Mouse (Mus musculus) urinary bladder, postnatal 25 days (tissue): ENCODE measurements around the gene Tuba8.

Experiments
- DNase-seq: peaks from one replicate; pipeline ENCODE4 v3.0.0; 2022; ENCODE audit warnings: low spot score

The Tuba8 gene

GRCm38 (mm10) chr6:121210149-121210925, at the start of gene Tuba8:
Gene Tuba8, plus strand, starts transcription at chr6:121210696.
- DNase-seq, result peak; percentile 60

- DNase-seq, result no peak
These were observed 47.9 kb upstream of the Tuba8 start for GRCm38 (mm10) chr6:121162616-121163015.

- no peak for DNase-seq
These were observed 44.4 kb upstream of the Tuba8 start for GRCm38 (mm10) chr6:121166098-121166552.

- no peak for DNase-seq
These were observed 43.0 kb upstream of the Tuba8 start for GRCm38 (mm10) chr6:121167381-121167975.

GRCm38 (mm10) chr6:121171102-121171501, 39.4 kb upstream of the Tuba8 start:
- DNase-seq, result no peak

- no peak for DNase-seq
These were observed 37.0 kb upstream of the Tuba8 start for GRCm38 (mm10) chr6:121173471-121173870.

- no peak for DNase-seq
These were observed 35.7 kb upstream of the Tuba8 start for GRCm38 (mm10) chr6:121174761-121175160.

GRCm38 (mm10) chr6:121176011-121176730, 34.3 kb upstream of the Tuba8 start:
- no peak for DNase-seq

- DNase-seq, result no peak
These were observed 33.8 kb upstream of the Tuba8 start for GRCm38 (mm10) chr6:121176731-121177098.

GRCm38 (mm10) chr6:121177118-121177708, 33.3 kb upstream of the Tuba8 start:
- DNase-seq, result no peak

GRCm38 (mm10) chr6:121178700-121179358, 31.7 kb upstream of the Tuba8 start:
- DNase-seq, result peak; percentile 54

- no peak for DNase-seq
These were observed 30.6 kb upstream of the Tuba8 start for GRCm38 (mm10) chr6:121179846-121180245.

- DNase-seq, result peak; percentile 84
These were observed 26.9 kb upstream of the Tuba8 start, which contains the start of gene Pex26 for GRCm38 (mm10) chr6:121183414-121184173. Gene Pex26, plus strand, starts transcription at chr6:121183667.

GRCm38 (mm10) chr6:121184198-121185140, 26.0 kb upstream of the Tuba8 start:
- peak; percentile 40 for DNase-seq

- DNase-seq, result no peak
These were observed 25.3 kb upstream of the Tuba8 start for GRCm38 (mm10) chr6:121185232-121185631.

- DNase-seq, result no peak
These were observed 19.1 kb upstream of the Tuba8 start for GRCm38 (mm10) chr6:121191261-121192009.

- DNase-seq, result no peak
These were observed 16.2 kb upstream of the Tuba8 start for GRCm38 (mm10) chr6:121194061-121194955.
